Mouse (Mus musculus) urinary bladder, postnatal 4 days (tissue): Measurements from ENCODE around the gene Dus1l.
"Not testable (repeated sequence)": the region's sequence is repeated elsewhere in the genome, so short reads cannot be mapped to it uniquely, and the experiment has no call there.

Source experiments
- DNase-seq, 2 experiments: peaks; one replicate each; pipeline ENCODE4 v3.0.0; 2021 to 2022; ENCODE audit warnings: low spot score in 2 of 2

Dus1l gene

GRCm38 (mm10) chr11:120777123-120777522 is 19.1 kb downstream of the Dus1l start:
- DNase-seq, result no peak

DNA sequence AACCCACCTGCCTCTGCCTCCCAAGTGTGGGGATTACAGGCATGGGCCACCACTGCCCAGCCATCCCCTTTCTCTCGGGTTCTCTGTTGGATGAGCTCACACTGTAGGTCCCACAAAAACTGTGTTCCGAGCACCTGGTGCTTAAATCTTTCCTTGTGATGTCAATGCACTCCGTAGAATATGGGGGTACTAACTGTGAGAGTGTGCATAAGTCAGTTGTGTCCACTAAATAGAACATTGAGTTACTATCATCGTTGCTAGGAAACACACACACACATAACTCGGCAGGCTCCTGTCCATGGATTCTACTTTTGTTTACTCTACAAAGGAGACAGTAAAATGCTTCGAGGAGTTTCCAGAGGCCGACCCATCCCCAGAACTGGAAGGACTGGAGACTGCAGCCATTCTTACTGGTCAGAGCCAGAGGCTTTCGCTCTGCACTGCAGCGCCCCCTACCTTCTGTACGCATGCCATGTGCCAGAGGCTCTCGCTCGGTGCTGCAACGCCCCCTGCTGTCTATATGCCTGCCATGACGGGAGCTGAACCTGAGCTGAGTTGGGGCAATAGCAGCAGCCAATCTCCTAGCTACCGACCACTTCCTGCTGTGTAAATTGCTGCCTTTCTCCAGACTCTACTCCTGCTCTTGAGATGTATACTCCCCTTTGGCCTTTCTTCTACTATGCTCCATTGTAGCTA is 20.3 kb downstream of the Dus1l start:
- DNase-seq, result peak; percentile 88 to 96

DNA sequence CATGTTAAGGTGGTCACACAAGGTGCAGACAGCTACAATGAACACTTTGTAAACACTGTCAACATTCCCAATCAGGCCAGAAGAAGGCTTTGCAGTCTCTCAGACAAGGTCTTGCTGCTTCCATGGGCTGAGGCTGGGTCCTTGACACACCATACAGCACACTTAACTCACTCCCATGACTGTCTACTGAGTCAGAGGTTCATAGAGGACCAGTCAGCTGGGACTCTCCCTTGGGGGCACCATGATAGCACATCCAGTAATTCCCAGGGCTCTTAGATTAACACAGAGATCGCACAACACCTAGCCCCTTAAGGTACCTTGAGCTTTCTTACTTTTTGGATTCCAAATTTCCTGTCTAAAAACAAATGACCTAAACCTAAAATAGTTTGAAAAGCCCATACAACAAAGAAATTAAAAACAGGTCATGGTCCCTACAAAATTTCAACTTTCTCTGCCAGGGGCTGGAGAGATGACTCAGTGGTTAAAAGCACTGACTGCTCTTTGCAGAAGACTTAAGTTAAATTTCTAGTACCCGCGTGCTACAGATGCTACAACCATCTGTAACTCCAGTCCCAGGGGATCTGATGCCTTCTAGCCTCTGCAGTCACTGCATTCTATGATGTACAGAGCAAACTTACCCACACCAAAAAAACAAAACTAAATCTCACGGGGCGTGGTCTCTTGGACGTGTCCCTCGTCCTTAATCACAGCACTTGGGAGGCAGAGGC is 22.6 kb downstream of the Dus1l start:
- DNase-seq, result no peak

DNA sequence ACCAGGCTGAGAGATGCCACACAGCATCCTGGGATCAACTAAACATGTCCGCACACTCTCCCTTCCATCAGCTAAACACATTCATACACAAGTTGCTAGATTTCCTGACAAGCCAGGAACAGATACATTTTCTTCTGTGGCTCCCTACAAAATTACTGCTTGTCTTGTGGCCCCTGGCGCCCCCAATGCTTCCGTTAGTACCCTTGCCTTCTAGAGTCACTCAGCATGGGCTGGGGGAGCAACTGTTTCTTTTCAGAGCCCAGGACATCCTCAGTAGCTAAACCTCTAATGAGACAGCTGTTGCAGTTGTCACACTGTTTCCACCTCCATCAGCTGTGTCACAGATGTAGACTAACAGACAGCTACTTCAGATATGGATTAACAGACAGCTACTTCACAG is 23.5 kb downstream of the Dus1l start:
- no peak for DNase-seq

- no peak for DNase-seq
Observed at GRCm38 (mm10) chr11:120768206-120768605, 28.0 kb downstream of the Dus1l start.

GRCm38 (mm10) chr11:120767023-120767422 is 29.2 kb downstream of the Dus1l start:
- DNase-seq, result not testable (repeated sequence)

GRCm38 (mm10) chr11:120763121-120763999 is 32.8 kb downstream of the Dus1l start:
- DNase-seq, result not testable (repeated sequence)

DNA sequence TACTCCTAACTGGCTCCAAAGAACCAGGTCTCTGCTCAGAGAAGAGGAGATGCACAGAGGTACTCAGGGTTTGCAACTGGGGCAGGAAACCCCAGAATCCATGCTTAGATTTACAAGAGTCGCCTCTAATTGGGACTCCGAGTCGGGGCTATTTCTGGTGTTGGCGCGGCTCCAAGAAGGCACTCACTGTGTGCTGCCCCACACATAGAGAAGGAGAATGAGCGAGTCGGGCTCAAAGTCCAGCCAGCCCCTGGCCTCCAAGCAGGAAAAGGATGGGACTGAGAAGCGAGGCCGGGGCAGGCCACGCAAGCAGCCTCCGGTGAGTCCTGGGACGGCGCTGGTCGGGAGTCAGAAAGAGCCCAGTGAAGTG is 33.5 kb downstream of the Dus1l start, which contains the start of gene Hmga1b:
TSS of gene Hmga1b (plus strand) at position 123 of the 370 bp plus-strand sequence.
- DNase-seq, result not testable (repeated sequence)

DNA sequence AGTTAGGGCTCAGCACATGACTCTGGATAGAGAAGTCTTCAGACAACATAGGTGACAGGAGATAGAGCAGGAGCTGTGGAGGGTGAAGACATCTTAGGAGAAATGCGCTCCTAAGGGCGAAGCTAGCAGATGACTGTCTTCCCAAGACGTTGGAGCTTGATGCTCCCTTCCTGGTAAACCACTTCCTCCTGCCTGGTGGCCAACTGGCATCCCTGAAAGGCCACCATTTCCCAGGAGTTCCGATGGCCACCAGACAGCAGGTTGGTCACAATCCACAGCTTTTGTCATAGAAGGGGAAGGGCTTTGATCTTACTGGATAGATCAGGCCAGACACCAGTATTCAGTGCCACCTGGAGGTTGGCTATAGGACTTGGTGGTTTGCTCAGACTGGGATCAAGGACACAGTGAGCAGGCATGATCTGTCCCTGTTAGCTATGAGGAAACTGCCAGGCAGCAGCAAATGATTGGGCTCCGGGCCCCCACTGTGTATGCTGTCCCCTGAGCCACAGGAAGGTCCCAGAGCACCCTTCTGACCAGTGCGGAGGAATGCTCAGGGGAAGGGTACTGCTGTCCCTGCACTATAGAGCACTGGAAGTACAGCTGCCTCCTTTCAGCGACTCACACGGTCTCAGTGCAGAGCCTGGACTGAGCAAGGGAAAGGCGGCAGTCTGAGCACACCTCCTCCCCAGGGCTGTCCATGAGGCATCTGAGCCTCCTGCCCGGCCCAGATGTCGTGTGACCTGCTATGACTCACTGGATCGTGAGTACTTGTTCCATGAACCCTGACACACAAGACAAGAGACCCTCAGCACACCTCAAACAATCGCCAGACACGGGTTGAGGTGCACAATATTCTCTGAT is 34.2 kb downstream of the Dus1l start:
- DNase-seq, result no peak

GRCm38 (mm10) chr11:120760236-120760635 is 36.0 kb downstream of the Dus1l start:
- no peak for DNase-seq

- DNase-seq, result no peak
Observed at GRCm38 (mm10) chr11:120751606-120752005, 44.6 kb downstream of the Dus1l start.

- no peak for DNase-seq
Observed at GRCm38 (mm10) chr11:120749430-120749829, 46.8 kb downstream of the Dus1l start.

- DNase-seq, result no peak
Observed at GRCm38 (mm10) chr11:120747974-120748373, 48.2 kb downstream of the Dus1l start.

GRCm38 (mm10) chr11:120744121-120744701 is 52.0 kb downstream of the Dus1l start:
- DNase-seq, result no peak

DNA sequence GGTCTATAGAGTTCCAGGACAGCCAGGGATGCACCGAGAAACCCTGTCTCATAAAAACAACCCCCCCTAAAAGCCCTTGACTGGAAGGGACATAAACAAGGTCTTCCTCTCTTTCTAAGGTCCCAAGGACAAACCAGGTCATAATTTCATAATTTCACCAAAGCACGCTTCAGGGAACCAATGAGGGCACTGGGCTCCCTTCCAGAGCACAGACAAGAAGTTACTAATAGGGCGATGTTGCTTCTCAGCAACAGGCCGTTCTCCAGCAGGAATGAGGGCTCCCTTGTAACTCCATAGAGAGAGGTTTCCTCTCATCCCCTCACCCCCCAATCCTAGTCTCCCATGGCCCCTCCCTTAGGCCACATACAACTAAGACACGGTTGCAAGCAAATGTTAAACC is 55.2 kb downstream of the Dus1l start:
- no peak for DNase-seq
